ENCODE assay signal across 27 mouse cellular contexts in the genomic region with DNA sequence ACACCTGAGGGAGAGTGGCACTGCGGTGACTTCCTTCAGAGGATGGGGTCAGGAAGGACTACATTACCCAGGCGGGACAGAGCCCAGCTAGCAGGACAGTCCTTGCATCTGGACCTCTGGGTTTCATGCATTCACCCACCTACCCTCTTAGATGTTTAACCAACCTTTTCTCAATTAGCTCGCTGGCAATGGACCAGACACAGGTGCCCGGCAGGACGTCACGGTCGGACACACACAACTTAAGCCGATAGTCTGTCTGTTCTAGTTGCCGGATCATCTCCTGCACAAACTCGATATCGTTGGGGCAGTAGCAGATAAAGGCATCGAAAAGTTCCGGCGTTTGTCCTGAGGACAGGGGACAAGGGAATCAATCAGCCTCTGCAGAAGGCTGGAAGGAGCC. TPM values are rescaled to one million over a fixed set of nuclear protein-coding genes. Genes with fewer than 3 reads are reported as not detected.
"Had no signal": no experiment of that assay in that cellular context is flagged by ENCODE, and none has a peak within 500 bp of the region (broad histone marks: within the 10 kb centered on the region; RNA-seq: fewer than 3 reads in every experiment).

No protein-coding gene starts in this region.

- H3K9me3 ChIP-seq: liver, embryonic 13.5 days; midbrain, embryonic 10.5 days; neural tube, embryonic 12.5 days; neural tube, embryonic 15.5 days had no signal

- H3K27me3 ChIP-seq: liver, embryonic 13.5 days had no signal

- H3K27ac ChIP-seq: kidney, postnatal 0 days; left cerebral cortex, adult 2 months; liver, embryonic 13.5 days; midbrain, embryonic 10.5 days; neural tube, embryonic 12.5 days; neural tube, embryonic 15.5 days; stomach, postnatal 0 days had no signal

- H3K36me3 ChIP-seq: neural tube, embryonic 12.5 days; neural tube, embryonic 15.5 days had no signal

- ATAC-seq: intestine, postnatal 0 days had no signal

- H3K4me2 ChIP-seq: neural tube, embryonic 12.5 days; neural tube, embryonic 15.5 days had no signal

- DNase-seq: layer of hippocampus, postnatal 36 days; liver, embryonic 13.5 days; lung, adult 2 months; lung, postnatal 14 days; lung, postnatal 4 days; midbrain, embryonic 14.5 days; right cerebral cortex, adult 18-20 months; right cerebral cortex, postnatal 14 days; right cerebral cortex, postnatal 4 days; thymus, adult 2 months; thymus, postnatal 14 days; thymus, postnatal 4 days had no signal

- H3K9ac ChIP-seq: liver, embryonic 13.5 days; neural tube, embryonic 12.5 days; neural tube, embryonic 15.5 days had no signal

- H3K4me3 ChIP-seq: left cerebral cortex, adult 2 months; liver, embryonic 13.5 days; midbrain, embryonic 10.5 days; neural tube, embryonic 12.5 days; neural tube, embryonic 15.5 days had no signal

RNA-seq across cellular contexts. Expression of a gene that starts 27.5 kb away (rescaled TPM):
- total RNA-seq: layer of hippocampus, postnatal 10 days; layer of hippocampus, postnatal 36 days; left cerebral cortex, adult 2 months; left cerebral cortex, postnatal 10 days; left cerebral cortex, postnatal 36 days; liver, adult 2 months; megakaryocyte progenitor cell, adult 5-6 weeks had no signal
- polyA plus RNA-seq: intestine, postnatal 0 days; limb, embryonic 11.5 days; liver, adult 2 months; liver, embryonic 13.5 days; liver, embryonic 16.5 days; midbrain, embryonic 10.5 days; midbrain, embryonic 14.5 days; neural tube, embryonic 12.5 days; neural tube, embryonic 15.5 days; stomach, embryonic 14.5 days; stomach, postnatal 0 days had no signal
